Mouse (Mus musculus): ENCODE data around the gene Ppp1r12c.

The Ppp1r12c gene

GRCm38 (mm10) chr7:4437721-4438120 lies 63.8 kb downstream of the Ppp1r12c start:
- no peak for DNase-seq (ENCODE audit: inconsistent age in 2 of 2, low spot score in 1 of 2)

- no peak for DNase-seq (ENCODE audit: inconsistent age in 2 of 2, low spot score in 1 of 2)
These were observed 69.5 kb downstream of the Ppp1r12c start for GRCm38 (mm10) chr7:4432026-4432425.

GRCm38 (mm10) chr7:4431548-4431947 lies 69.9 kb downstream of the Ppp1r12c start:
- peak; percentile 57 to 87 for DNase-seq (ENCODE audit: inconsistent age in 2 of 2, low spot score in 1 of 2)

All from adrenal gland, adult (tissue).